Mouse (Mus musculus) CD4-positive, CD25-positive, alpha-beta regulatory T cell, adult 9 weeks (primary cell): ENCODE measurements around the gene Olfr1048. TPM values are rescaled to one million over a fixed set of nuclear protein-coding genes. Genes with fewer than 3 reads are reported as not detected.

Experiments
- polyA plus RNA-seq: library from polyadenylated mRNA; unstranded; fragments of 100-300 nt; shearing (Covaris generic); gene quantifications from one replicate; pipeline ENCODE4 v1.2.1, GENCODE M21; 2017

Gene Olfr1048
- polyA plus RNA-seq, result not detected

DNA sequence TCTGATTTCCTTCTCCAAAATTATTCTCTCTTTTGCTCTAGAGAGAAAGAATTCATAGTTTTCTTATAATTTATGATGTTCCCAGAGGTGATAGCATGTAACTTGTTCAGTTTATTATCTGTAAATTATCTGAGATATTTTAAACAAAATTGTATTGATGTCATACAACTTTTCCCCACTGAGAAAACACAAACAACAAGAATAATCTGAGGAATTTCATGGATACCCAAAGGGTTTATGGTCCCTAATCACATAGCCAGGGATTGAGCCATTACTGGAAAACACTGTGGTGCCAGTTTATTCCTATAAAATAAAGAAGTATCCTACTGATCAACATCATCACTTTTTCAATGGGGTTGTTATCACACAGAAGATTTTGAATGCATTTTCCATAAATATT lies at the start of gene Olfr1048:
TSS of gene Olfr1048 (minus strand) at position 101 of the 400 bp plus-strand sequence.

DNA sequence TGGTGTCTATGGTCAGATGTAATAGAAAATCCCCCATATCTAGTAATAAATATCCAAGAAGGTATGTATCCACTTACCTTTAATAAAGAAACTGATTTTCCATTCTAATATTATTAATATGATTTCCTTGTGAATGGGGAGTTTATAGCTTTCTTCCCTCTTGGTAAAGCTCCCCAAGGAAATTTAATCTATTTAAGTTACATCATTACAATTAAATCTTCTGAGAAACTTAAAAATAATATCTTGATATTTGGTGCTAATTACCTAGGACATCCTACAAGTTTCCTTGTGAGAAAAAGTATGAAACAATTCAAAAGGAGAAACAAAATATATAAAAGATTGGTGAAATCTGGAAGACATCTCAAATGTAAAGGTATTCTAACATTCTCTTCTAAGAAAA lies 38.9 kb upstream of the Olfr1048 start, which contains the start of gene Olfr1051:
TSS of gene Olfr1051 (minus strand) at position 101 of the 400 bp plus-strand sequence.

GRCm38 (mm10) chr2:86258228-86258627 lies 18.1 kb upstream of the Olfr1048 start, which contains the start of gene Olfr1049:
TSS of gene Olfr1049 (minus strand) at chr2:86258328.

DNA sequence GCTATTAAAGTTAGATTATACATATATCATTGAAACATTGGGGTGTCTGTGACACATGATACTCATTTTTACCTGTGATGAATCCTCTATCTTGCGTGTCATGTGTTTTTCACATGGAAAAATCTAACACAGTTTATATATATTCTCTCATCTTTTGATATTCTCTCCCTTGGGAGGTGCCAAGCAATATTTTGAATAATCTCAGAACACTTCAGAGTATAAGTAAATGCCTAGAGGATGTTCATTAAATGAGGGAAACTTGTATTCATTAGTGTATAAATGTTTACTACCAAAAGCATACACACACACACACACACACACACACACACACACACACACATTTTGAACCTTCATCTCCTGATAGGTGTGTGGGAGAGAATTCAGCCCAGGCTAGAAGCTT lies 8.8 kb downstream of the Olfr1048 start, which contains the start of gene Olfr1047:
TSS of gene Olfr1047 (minus strand) at position 101 of the 400 bp plus-strand sequence.

DNA sequence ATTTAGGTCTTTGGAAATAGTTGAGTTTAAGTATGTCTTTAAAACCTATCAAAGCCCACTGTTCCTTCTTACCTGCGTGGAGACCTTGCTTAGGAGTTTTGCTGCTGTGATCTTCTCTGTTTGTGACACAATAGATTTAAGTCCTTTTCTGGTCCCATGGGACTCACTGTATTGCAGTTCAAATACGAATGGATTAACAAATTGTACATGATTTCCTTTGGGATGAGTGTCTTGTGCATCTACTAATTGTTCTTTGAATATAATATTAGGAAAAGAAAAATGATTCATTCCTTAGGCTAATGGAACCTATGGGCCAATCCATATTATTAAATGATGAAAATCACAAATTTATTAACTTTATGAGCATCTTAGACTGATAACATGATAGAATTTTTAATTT lies 20.9 kb downstream of the Olfr1048 start, which contains the start of gene Olfr1046:
TSS of gene Olfr1046 (minus strand) at position 101 of the 400 bp plus-strand sequence.

GRCm38 (mm10) chr2:86202909-86203308 lies 37.2 kb downstream of the Olfr1048 start, which contains the start of gene Olfr1045:
TSS of gene Olfr1045 (minus strand) at chr2:86203009.

GRCm38 (mm10) chr2:86185583-86185982 lies 54.5 kb downstream of the Olfr1048 start, which contains the start of gene Olfr52:
TSS of gene Olfr52 (minus strand) at chr2:86185683.

Other genes with a start within 250 kb of the Olfr1048 start
- not detected for gene Olfr1031, start 250.0 kb downstream of the Olfr1048 start, polyA plus RNA-seq
- gene Olfr1032, start 234.7 kb downstream of the Olfr1048 start, polyA plus RNA-seq, result not detected
- gene Olfr1033, start 219.7 kb downstream of the Olfr1048 start, polyA plus RNA-seq, result 1.3 TPM
- gene Olfr1034, start 194.4 kb downstream of the Olfr1048 start, polyA plus RNA-seq, result not detected
- not detected for gene Olfr1036, start 166.3 kb downstream of the Olfr1048 start, polyA plus RNA-seq
- not detected for gene Olfr1037, start 152.9 kb downstream of the Olfr1048 start, polyA plus RNA-seq
- not detected for gene Olfr1039, start 104.4 kb downstream of the Olfr1048 start, polyA plus RNA-seq
- gene Olfr1040, start 93.6 kb downstream of the Olfr1048 start, polyA plus RNA-seq, result not detected
- not detected for gene Olfr1042, start 78.5 kb downstream of the Olfr1048 start, polyA plus RNA-seq
- gene Olfr1043, start 72.8 kb downstream of the Olfr1048 start, polyA plus RNA-seq, result not detected
- not detected for gene Olfr1044, start 62.5 kb downstream of the Olfr1048 start, polyA plus RNA-seq
- not detected for gene Olfr52, start 54.6 kb downstream of the Olfr1048 start, polyA plus RNA-seq
- not detected for gene Olfr1045, start 37.3 kb downstream of the Olfr1048 start, polyA plus RNA-seq
- gene Olfr1046, start 21.0 kb downstream of the Olfr1048 start, polyA plus RNA-seq, result not detected
- not detected for gene Olfr1047, start 8.9 kb downstream of the Olfr1048 start, polyA plus RNA-seq
- not detected for gene Olfr1049, start 18.0 kb upstream of the Olfr1048 start, polyA plus RNA-seq
- gene Olfr1051, start 38.8 kb upstream of the Olfr1048 start, polyA plus RNA-seq, result not detected
- gene Olfr1052, start 52.2 kb upstream of the Olfr1048 start, polyA plus RNA-seq, result not detected
- gene Olfr1053, start 75.0 kb upstream of the Olfr1048 start, polyA plus RNA-seq, result not detected
- not detected for gene Olfr1054, start 95.1 kb upstream of the Olfr1048 start, polyA plus RNA-seq
- gene Olfr1055, start 110.0 kb upstream of the Olfr1048 start, polyA plus RNA-seq, result not detected
- not detected for gene Olfr1056, start 122.2 kb upstream of the Olfr1048 start, polyA plus RNA-seq
- not detected for gene Olfr1057, start 138.1 kb upstream of the Olfr1048 start, polyA plus RNA-seq
- gene Olfr1058, start 148.3 kb upstream of the Olfr1048 start, polyA plus RNA-seq, result not detected
- gene Olfr1061, start 173.8 kb upstream of the Olfr1048 start, polyA plus RNA-seq, result not detected
- gene Olfr1062, start 186.5 kb upstream of the Olfr1048 start, polyA plus RNA-seq, result not detected
- not detected for gene Olfr1065, start 210.3 kb upstream of the Olfr1048 start, polyA plus RNA-seq
- gene Olfr1066, start 216.0 kb upstream of the Olfr1048 start, polyA plus RNA-seq, result not detected
- not detected for gene Olfr228, start 247.1 kb upstream of the Olfr1048 start, polyA plus RNA-seq